ENCODE assay signal across 8 mouse cellular contexts in genomic region chr11:77800491-77800868, GRCm38 (mm10). TPM values are rescaled to one million over a fixed set of nuclear protein-coding genes. Genes with fewer than 3 reads are reported as not detected.
A peak's percentile ranks its signal among the peaks of the same experiment; 100 is the strongest.
DNase-seq lines count a peak whose midpoint lies in the region; ATAC-seq and TF ChIP-seq lines count a peak whose summit lies in the region.

No protein-coding gene starts in this region.

- no peak overlapping the region for H3K27ac ChIP-seq in forebrain, embryonic 13.5 days
- no peak overlapping the region for H3K27ac ChIP-seq in forebrain, embryonic 11.5 days (ENCODE audit: low read depth, low read length)
- peak overlapping the region; percentile 47; the same call in 1 of the 2 replicates for H3K27ac ChIP-seq in kidney, embryonic 14.5 days (ENCODE audit: low read depth, low read length)
- H3K27ac ChIP-seq in thymus, adult 2 months (ENCODE audit: control insufficient read depth, insufficient read depth, low read length), result peak overlapping the region; percentile 96
- peak overlapping the region; percentile 61; the same call in 1 of the 2 replicates for H3K27ac ChIP-seq in stomach, postnatal 0 days (replicated peaks)

- H3K36me3 ChIP-seq in forebrain, embryonic 13.5 days (ENCODE audit: poor library complexity, severe bottlenecking), result no peaks in the 10 kb centered on the region
- no peaks in the 10 kb centered on the region for H3K36me3 ChIP-seq in forebrain, embryonic 11.5 days (ENCODE audit: control insufficient read depth, insufficient read depth, low read length)
- no peaks in the 10 kb centered on the region for H3K36me3 ChIP-seq in kidney, embryonic 14.5 days (ENCODE audit: control insufficient read depth, insufficient read depth, low read length)
- H3K36me3 ChIP-seq in thymus, adult 2 months (ENCODE audit: control insufficient read depth, insufficient read depth, low read length), result no peaks in the 10 kb centered on the region
- no peaks in the 10 kb centered on the region for H3K36me3 ChIP-seq in stomach, postnatal 0 days (ENCODE audit: control insufficient read depth, insufficient read depth, low read length)

- no peak overlapping the region for H3K4me2 ChIP-seq in forebrain, embryonic 13.5 days
- no peak overlapping the region for H3K4me2 ChIP-seq in forebrain, embryonic 11.5 days (ENCODE audit: low read depth, low read length, severe bottlenecking)
- peak overlapping the region; percentile 8; the same call in 1 of the 2 replicates for H3K4me2 ChIP-seq in kidney, embryonic 14.5 days (replicated peaks; ENCODE audit: low read depth, low read length)
- H3K4me2 ChIP-seq in stomach, postnatal 0 days (replicated peaks; ENCODE audit: low read depth), result peak overlapping the region; percentile 39

- no peak overlapping the region for H3K4me3 ChIP-seq in forebrain, embryonic 13.5 days
- no peak overlapping the region for H3K4me3 ChIP-seq in forebrain, embryonic 11.5 days (ENCODE audit: low read depth, low read length)
- no peak overlapping the region for H3K4me3 ChIP-seq in kidney, embryonic 14.5 days (ENCODE audit: low read length)
- peak overlapping the region; percentile 58; the same call in 1 of the 2 replicates for H3K4me3 ChIP-seq in thymus, adult 2 months (ENCODE audit: control insufficient read depth, insufficient read depth, low read length)
- no peak overlapping the region for H3K4me3 ChIP-seq in stomach, postnatal 0 days (ENCODE audit: low read depth, low read length)

- peaks cover 14% of the 10 kb centered on the region for H3K4me1 ChIP-seq in forebrain, embryonic 13.5 days
- H3K4me1 ChIP-seq in forebrain, embryonic 11.5 days (replicated peaks; ENCODE audit: control insufficient read depth, insufficient read depth, low read length), result peaks cover 6% of the 10 kb centered on the region; the same call in 1 of the 2 replicates
- H3K4me1 ChIP-seq in kidney, embryonic 14.5 days (ENCODE audit: control insufficient read depth, insufficient read depth, low read length), result peaks cover 11% of the 10 kb centered on the region
- H3K4me1 ChIP-seq in thymus, adult 2 months (replicated peaks; ENCODE audit: control insufficient read depth, insufficient read depth, low read length), result peaks cover 46% of the 10 kb centered on the region
- peaks cover 13% of the 10 kb centered on the region for H3K4me1 ChIP-seq in stomach, postnatal 0 days (replicated peaks; ENCODE audit: control insufficient read depth, insufficient read depth)

- no peak for TF ChIP-seq CTCF in thymus, adult 2 months (IDR thresholded peaks at IDR 0.05; ENCODE audit: borderline replicate concordance, control insufficient read depth, extremely low read depth, insufficient read depth, low read length, poor library complexity)
- TF ChIP-seq CTCF in stomach, postnatal 0 days (IDR thresholded peaks at IDR 0.05; ENCODE audit: low read depth), result no peak

- H3K27me3 ChIP-seq in forebrain, embryonic 13.5 days, result no peaks in the 10 kb centered on the region
- no peaks in the 10 kb centered on the region for H3K27me3 ChIP-seq in forebrain, embryonic 11.5 days (ENCODE audit: control insufficient read depth, insufficient read depth, low read length)
- no peaks in the 10 kb centered on the region for H3K27me3 ChIP-seq in kidney, embryonic 14.5 days (ENCODE audit: control insufficient read depth, insufficient read depth, low read length)
- H3K27me3 ChIP-seq in thymus, adult 2 months (ENCODE audit: control insufficient read depth, insufficient read depth, low read length), result no peaks in the 10 kb centered on the region
- H3K27me3 ChIP-seq in stomach, postnatal 0 days (ENCODE audit: control insufficient read depth, insufficient read depth, low read length), result no peaks in the 10 kb centered on the region

- WGBS in forebrain, embryonic 13.5 days, result 73% methylated on average over 9 of the region's 9 CpGs
- WGBS in forebrain, embryonic 11.5 days, result 77% methylated on average over 9 of the region's 9 CpGs
- WGBS in kidney, embryonic 14.5 days, result 59% methylated on average over 9 of the region's 9 CpGs
- WGBS in thymus, adult 2 months, result 69% methylated on average over 9 of the region's 9 CpGs
- WGBS in stomach, postnatal 0 days, result 52% methylated on average over 9 of the region's 9 CpGs

- H3K9ac ChIP-seq in forebrain, embryonic 13.5 days, result peak overlapping the region; percentile 31; the same call in 1 of the 2 replicates
- H3K9ac ChIP-seq in forebrain, embryonic 11.5 days (ENCODE audit: low read length), result no peak overlapping the region
- H3K9ac ChIP-seq in kidney, embryonic 14.5 days (ENCODE audit: low read depth, low read length), result no peak overlapping the region
- H3K9ac ChIP-seq in stomach, postnatal 0 days (ENCODE audit: low read length), result peak overlapping the region; percentile 38

- TF ChIP-seq EP300 in stomach, postnatal 0 days (optimal IDR thresholded peaks at IDR 0.05), result no peak

- no peak for TF ChIP-seq POLR2A in thymus, adult 2 months (IDR thresholded peaks at IDR 0.05; ENCODE audit: control insufficient read depth, extremely low read depth, insufficient read depth, low read length, poor library complexity)

- ATAC-seq in forebrain, embryonic 13.5 days, result no peak
- no peak for ATAC-seq in forebrain, embryonic 11.5 days (replicated peaks; ENCODE audit: low FRiP score)
- ATAC-seq in kidney, embryonic 14.5 days (ENCODE audit: low FRiP score, low TSS enrichment), result no peak; the same call in 1 of the 2 replicates
- ATAC-seq in stomach, postnatal 0 days (ENCODE audit: low FRiP score, low TSS enrichment), result 0 out of 2 replicates have a peak, but pooled peaks have one; percentile 41

- H3K9me3 ChIP-seq in forebrain, embryonic 13.5 days (replicated peaks), result no peaks in the 10 kb centered on the region
- H3K9me3 ChIP-seq in forebrain, embryonic 11.5 days (ENCODE audit: control insufficient read depth, low read length), result no peaks in the 10 kb centered on the region
- no peaks in the 10 kb centered on the region for H3K9me3 ChIP-seq in kidney, embryonic 14.5 days (ENCODE audit: control insufficient read depth, low read length)
- no peaks in the 10 kb centered on the region for H3K9me3 ChIP-seq in stomach, postnatal 0 days (ENCODE audit: control insufficient read depth, low read length)

- DNase-seq in forebrain, embryonic 11.5 days (ENCODE audit: low spot score), result no peak
- DNase-seq in kidney, postnatal 14 days, result no peak
- no peak for DNase-seq in thymus, adult 2 months
- DNase-seq in thymus, postnatal 10 days (ENCODE audit: low spot score in 2 of 2), result no peak
- no peak for DNase-seq in stomach, postnatal 0 days (ENCODE audit: low spot score)
- DNase-seq in urinary bladder, adult 2 months (ENCODE audit: low spot score), result no peak

RNA-seq across cellular contexts. Expression of gene Gm10277, which starts 12.9 kb away (rescaled TPM):
- polyA plus RNA-seq in forebrain, embryonic 13.5 days (2015; fragmentation: Nextera tagmentation; extraction: Ambion mirVana), result 2.9 and 3.2 TPM in 2 replicates
- polyA plus RNA-seq in forebrain, embryonic 11.5 days (2014; fragmentation: Nextera tagmentation; extraction: Ambion mirVana), result 1.4 and 1.6 TPM in 2 replicates
- polyA plus RNA-seq in kidney, embryonic 14.5 days (2014; fragmentation: Nextera tagmentation; extraction: Ambion mirVana), result 0.92 and 1.4 TPM in 2 replicates
- not detected in 2 replicates for polyA plus RNA-seq in thymus, adult 2 months (2012; rRNA removed)
- polyA plus RNA-seq in stomach, postnatal 0 days (2015; fragmentation: Nextera tagmentation; extraction: Ambion mirVana), result 0.40 TPM in 2 replicates
- polyA plus RNA-seq in urinary bladder, adult 2 months (2012; rRNA removed), result not detected in 2 replicates

RNA-seq across cellular contexts. Expression of gene Myo18a, which starts 37.4 kb away (rescaled TPM):
- polyA plus RNA-seq in forebrain, embryonic 13.5 days (2015; fragmentation: Nextera tagmentation; extraction: Ambion mirVana), result 38.2 and 48.1 TPM in 2 replicates
- 28.4 and 31.4 TPM in 2 replicates for polyA plus RNA-seq in forebrain, embryonic 11.5 days (2014; fragmentation: Nextera tagmentation; extraction: Ambion mirVana)
- polyA plus RNA-seq in kidney, embryonic 14.5 days (2014; fragmentation: Nextera tagmentation; extraction: Ambion mirVana), result 19.1 and 21.1 TPM in 2 replicates
- 105 and 122 TPM in 2 replicates for polyA plus RNA-seq in thymus, adult 2 months (2012; rRNA removed)
- polyA plus RNA-seq in stomach, postnatal 0 days (2015; fragmentation: Nextera tagmentation; extraction: Ambion mirVana), result 34.3 and 38.7 TPM in 2 replicates
- 24.1 and 33.8 TPM in 2 replicates for polyA plus RNA-seq in urinary bladder, adult 2 months (2012; rRNA removed)

Comparison
In these comparisons a context has a peak if more than half of its experiments do, and no peak if none do; other contexts are left out.
1. H3K9ac ChIP-seq: peak in forebrain, embryonic 13.5 days (single experiment) and stomach, postnatal 0 days (single experiment); none in forebrain, embryonic 11.5 days (single experiment) and kidney, embryonic 14.5 days (single experiment).
2. H3K27ac ChIP-seq: peak in kidney, embryonic 14.5 days (single experiment), thymus, adult 2 months (single experiment) and stomach, postnatal 0 days (single experiment); none in forebrain, embryonic 13.5 days (single experiment) and forebrain, embryonic 11.5 days (single experiment).
3. H3K4me2 ChIP-seq: peak in kidney, embryonic 14.5 days (single experiment) and stomach, postnatal 0 days (single experiment); none in forebrain, embryonic 13.5 days (single experiment) and forebrain, embryonic 11.5 days (single experiment).